Mouse (Mus musculus): ENCODE data around the gene Gzmd. TPM values are rescaled to one million over a fixed set of nuclear protein-coding genes. Genes with fewer than 3 reads are reported as not detected.
"Not testable (repeated sequence)": the region's sequence is repeated elsewhere in the genome, so short reads cannot be mapped to it uniquely, and the experiment has no call there.

The Gzmd gene
- total RNA-seq (2015) = 0.37 TPM in 1 of 2 replicates, not detected in the other
- not detected in 2 replicates for total RNA-seq (2017)

- ATAC-seq (replicated peaks; ENCODE audit: poor library complexity) = not testable (repeated sequence)
Observed at GRCm38 (mm10) chr14:56132508-56132907, at the start of gene Gzmd. Gzmd (minus strand) TSS chr14:56132608.

DNA sequence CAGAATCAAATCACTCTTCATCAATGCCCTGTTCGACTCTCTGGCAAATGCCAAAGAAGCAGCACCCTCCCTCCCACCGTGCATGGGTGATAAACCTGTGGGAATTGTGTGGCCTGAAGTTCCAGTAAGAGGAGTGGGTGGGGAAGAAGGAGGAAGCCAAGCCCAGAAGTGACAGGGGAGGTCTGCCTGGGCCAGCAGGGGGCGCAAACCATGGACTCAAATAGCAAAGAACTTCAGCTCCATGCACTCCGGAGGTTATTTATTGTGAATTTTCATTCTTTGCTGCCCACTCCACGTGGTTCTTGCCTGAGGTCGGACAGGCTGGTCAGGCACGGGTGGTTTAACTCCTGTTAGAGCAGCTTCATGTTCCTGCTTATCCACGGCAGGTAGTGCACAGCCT is 45.2 kb upstream of the Gzmd start:
- ATAC-seq (replicated peaks; ENCODE audit: poor library complexity) = peak; percentile 55; the same call in 1 of the 2 replicates

- no peak for ATAC-seq (replicated peaks; ENCODE audit: poor library complexity)
Observed at GRCm38 (mm10) chr14:56174499-56174898, 42.1 kb upstream of the Gzmd start, which contains the start of gene Gzmn. Gzmn (minus strand) TSS chr14:56174599.

DNA sequence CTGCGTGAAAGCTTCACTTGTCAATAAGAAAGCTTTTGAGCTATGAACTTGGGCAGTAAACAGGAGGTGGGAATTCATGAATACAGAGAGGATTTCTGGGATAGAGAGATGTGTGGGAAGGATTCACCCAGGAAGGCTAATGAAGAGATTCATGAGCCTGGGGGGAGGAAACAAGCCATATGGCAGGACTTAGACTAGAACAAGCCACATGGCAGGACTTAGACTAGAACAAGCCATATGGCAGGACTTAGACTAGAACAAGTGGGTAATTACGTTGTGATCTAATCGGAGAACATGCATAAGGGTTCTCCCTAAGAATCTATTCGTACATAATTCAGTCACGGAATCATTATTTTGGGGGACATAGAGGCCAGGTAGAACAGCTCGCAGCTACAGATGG is 41.0 kb upstream of the Gzmd start:
- ATAC-seq (replicated peaks; ENCODE audit: poor library complexity) = no peak

DNA sequence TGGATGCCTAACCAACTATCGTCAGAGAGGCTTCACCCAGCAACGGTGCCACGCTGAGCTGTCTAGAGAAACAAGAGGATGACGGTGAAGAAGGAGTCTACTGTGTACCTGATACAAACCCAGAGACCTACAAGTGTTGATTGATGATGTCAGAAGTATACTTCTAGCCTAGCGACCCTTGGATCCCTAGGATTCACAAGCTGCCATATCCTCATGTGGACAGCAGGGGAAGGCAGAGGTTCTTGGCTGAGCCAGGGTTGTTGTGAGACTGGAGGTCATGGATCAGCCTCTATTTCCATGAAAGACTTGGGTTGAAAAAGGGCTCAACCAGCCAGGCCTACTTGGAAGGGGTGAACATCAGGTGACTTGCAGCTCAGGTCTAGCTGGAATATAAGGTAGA is 40.3 kb upstream of the Gzmd start:
- no peak for ATAC-seq (replicated peaks; ENCODE audit: poor library complexity)

GRCm38 (mm10) chr14:56168009-56168408 is 35.6 kb upstream of the Gzmd start:
- no peak for ATAC-seq (replicated peaks; ENCODE audit: poor library complexity)

GRCm38 (mm10) chr14:56162109-56162508 is 29.7 kb upstream of the Gzmd start:
- no peak for ATAC-seq (replicated peaks; ENCODE audit: poor library complexity)

GRCm38 (mm10) chr14:56159479-56159878 is 27.1 kb upstream of the Gzmd start, which contains the start of gene Gzmg:
Gzmg (minus strand) TSS chr14:56159579.
- ATAC-seq (replicated peaks; ENCODE audit: poor library complexity) = not testable (repeated sequence)

GRCm38 (mm10) chr14:56155340-56155739 is 22.9 kb upstream of the Gzmd start:
- no peak for ATAC-seq (replicated peaks; ENCODE audit: poor library complexity)

- ATAC-seq (replicated peaks; ENCODE audit: poor library complexity) = not testable (repeated sequence)
Observed at GRCm38 (mm10) chr14:56133675-56134074, 1.3 kb upstream of the Gzmd start.

DNA sequence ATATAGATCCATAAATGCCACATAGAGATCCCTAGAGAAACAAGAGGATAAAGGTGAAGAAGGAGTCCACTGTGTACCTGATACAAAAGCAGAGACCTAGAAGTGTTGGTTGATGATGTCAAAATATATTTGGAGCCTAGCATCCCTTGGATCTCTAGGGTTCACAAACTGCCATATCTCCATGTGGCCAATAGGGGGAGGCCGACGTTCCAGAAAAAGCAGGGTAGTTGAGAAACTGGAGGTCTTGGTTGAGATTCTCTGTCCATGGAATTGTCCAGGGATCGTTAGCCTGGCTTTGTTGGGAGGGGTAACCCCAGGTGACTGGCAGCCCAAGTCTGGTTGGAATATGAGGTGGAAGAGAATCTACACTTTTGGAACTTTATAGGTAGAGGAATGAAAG is 4.1 kb downstream of the Gzmd start:
- ATAC-seq (replicated peaks; ENCODE audit: poor library complexity) = peak; percentile 48; the same call in 1 of the 2 replicates

DNA sequence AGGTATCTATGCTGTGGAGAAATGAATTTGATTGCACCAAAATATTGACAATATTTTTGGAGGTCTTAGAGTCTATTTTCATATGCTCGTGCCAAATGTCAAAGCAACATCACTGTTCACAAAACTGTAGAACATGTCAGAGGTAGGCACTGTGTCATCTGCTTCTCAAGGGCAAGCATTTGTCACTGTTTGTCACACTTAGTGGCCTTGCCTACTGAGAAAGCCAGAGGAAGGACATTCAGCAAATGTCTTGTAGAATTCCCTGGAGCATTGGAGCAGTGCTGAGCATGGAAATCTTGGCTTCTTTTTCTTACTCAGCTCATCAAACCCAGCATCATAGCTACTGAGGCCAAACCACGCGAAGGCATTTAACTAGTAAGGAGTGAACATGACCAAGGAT is 8.9 kb downstream of the Gzmd start:
- ATAC-seq (replicated peaks; ENCODE audit: poor library complexity) = no peak

- ATAC-seq (replicated peaks; ENCODE audit: poor library complexity) = no peak
Observed at GRCm38 (mm10) chr14:56120525-56120924, 11.9 kb downstream of the Gzmd start, which contains the start of gene Gzme. Gzme (minus strand) TSS chr14:56120625.

GRCm38 (mm10) chr14:56115531-56116310 is 16.7 kb downstream of the Gzmd start:
- not testable (repeated sequence) for ATAC-seq (replicated peaks; ENCODE audit: poor library complexity)

DNA sequence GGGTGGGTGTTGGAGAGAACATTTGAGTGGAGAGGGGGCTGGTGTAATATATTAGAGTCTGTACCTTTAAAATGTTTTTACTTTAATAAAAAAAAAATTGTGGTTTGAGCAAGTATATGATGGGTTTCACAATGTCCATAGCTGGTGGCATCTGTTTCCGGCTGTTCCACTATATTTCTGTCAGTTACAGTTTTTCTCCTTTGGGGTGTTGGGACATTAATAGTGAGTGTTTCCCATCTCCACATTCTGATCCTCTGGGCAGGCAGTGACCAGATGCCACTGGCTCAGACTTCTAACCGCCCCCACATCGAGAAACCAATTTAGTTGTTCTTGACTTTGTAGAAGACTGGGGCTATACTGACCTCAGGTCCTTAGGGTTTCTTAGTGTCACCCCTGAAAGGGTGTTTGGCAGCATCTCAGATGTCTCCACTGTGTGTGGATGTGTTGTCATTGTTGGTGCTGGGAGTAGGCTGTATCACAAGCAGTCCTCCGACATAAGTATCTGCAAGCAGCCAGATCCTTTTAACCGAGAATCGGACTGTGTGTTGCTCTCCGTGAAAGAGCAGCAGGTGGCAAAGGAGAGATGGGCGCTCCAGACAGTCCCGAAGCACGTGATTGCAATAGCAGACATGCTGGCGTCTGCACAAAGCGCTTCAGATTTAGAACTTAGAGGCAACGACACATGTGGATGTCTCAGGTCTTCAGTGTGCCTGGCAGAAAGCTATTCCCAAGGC is 26.8 kb downstream of the Gzmd start:
- peak; percentile 56 for ATAC-seq (replicated peaks; ENCODE audit: poor library complexity)

DNA sequence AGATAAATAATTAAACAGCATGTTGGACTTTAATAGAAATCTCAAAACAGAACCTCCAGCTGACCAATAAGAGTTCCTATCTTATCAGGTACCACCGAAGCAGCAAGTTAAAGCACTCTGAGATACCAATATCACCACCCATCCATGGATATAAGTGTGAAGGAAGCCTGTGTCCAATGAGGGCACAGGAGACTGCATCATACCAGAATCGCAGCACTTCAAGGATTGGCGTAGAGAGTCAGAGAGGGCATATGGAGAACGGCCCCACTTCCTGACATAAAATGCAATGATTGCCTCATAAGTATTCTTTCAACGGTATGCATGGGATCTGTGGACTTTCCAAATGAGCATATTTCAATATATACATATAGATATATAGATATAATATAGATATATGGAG is 27.4 kb downstream of the Gzmd start:
- peak; percentile 55 for ATAC-seq (replicated peaks; ENCODE audit: poor library complexity)

DNA sequence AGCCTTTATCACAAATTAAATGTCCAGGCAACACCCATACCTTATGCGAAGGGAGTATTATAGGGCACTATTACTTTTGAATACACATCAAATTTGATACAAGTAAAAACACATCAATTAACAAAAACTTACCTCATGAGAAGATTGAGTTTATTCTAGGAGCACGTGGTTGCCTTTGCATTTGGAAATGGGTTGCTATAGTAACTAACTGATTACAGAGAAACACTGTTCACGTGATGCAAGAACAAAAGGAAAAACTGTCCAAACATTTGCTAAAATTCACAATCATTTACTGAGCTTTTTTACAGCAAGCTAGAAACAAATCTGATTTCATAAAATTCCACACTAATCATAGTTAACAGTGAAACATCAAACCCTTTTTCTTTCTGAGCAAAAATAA is 29.0 kb downstream of the Gzmd start:
- no peak for ATAC-seq (replicated peaks; ENCODE audit: poor library complexity)

DNA sequence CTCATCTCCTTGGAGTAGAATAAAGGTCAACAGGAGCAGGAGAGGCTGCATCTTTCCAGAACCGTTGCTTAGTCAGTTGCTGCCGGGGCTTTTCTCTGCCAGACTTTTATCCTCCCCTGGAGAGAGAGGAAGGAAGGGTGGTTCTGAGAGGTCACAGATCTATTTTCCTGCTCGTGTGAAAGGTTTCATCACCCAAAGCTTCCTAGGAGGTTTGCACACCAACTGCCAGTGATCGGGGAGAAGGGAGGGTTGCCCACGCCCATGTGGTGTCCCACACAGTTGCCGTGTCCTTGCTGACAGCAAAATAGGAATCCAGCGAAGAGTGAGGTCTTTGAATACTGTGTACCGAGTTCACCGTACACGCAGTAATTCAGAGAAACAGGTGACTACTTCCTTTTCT is 30.0 kb downstream of the Gzmd start, which contains the start of gene Ctsg:
Ctsg (minus strand) TSS at position 189 of the 400 bp plus-strand sequence.
- ATAC-seq (replicated peaks; ENCODE audit: poor library complexity) = peak; percentile 69

DNA sequence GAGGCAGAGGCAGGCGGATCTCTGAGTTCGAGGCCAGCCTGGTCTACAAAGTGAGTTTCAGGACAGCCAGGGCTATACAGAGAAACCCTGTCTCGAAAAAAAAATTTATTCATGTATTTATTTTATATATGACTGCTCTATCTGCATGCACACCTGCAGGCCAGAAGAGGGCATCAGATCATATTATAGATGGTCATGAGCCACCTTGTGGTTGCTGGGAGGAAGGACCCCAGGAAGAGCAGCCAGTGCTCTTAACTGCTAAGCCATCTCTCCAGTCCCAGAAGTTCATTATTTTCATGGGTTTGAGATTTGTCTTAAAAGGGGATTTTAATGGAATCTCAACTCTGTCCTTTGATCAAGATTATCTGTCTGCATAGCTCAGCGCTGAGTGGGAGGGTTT is 33.5 kb downstream of the Gzmd start:
- peak; percentile 47; the same call in 1 of the 2 replicates for ATAC-seq (replicated peaks; ENCODE audit: poor library complexity)

GRCm38 (mm10) chr14:56097597-56097996 is 34.8 kb downstream of the Gzmd start:
- no peak for ATAC-seq (replicated peaks; ENCODE audit: poor library complexity)

DNA sequence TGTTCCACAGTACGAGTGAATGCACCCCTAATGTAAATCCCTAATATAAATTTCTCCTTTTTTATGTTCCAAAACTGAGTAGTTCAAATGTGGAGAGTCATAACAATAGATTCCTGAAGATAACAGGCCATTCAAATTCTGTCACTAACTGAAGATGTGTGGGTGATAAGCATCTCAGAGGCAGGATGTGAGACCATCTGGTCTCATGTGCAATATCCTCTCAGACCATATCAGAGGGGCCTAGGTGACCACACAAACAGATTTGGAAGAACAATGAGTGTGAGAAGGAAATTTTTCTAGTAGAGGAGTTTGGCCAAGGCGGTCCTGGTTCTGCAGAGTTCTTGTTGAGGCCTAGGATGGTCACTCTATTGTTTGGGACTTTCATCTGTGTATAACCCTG is 39.1 kb downstream of the Gzmd start:
- ATAC-seq (replicated peaks; ENCODE audit: poor library complexity) = peak; percentile 58

- no peak for ATAC-seq (replicated peaks; ENCODE audit: poor library complexity)
Observed at GRCm38 (mm10) chr14:56086711-56087110, 45.7 kb downstream of the Gzmd start.

Data from megakaryocyte progenitor cell, adult 5-6 weeks (primary cell).